Mouse (Mus musculus) heart, postnatal 0 days (tissue): ENCODE measurements around the gene Iqce.

Experiments used
- CTCF ChIP-seq: IDR thresholded peaks from 2 replicates; pipeline ENCODE4 v1.5.1; 2016; ENCODE audit warnings: antibody characterized with exemption, control low read depth, low read depth
- EP300 ChIP-seq: IDR thresholded peaks from 2 replicates; pipeline ENCODE4 v1.6.1; 2016; ENCODE audit warnings: antibody characterized with exemption, low read depth

GRCm38 (mm10) chr5:140703480-140704377 lies 1.6 kb upstream of the Iqce start:
- TF ChIP-seq CTCF = no peak
- TF ChIP-seq EP300 = peak; percentile 18; the same call in 1 of the 2 replicates
